Mouse (Mus musculus) erythroblast, embryonic 14.5 days (primary cell): ENCODE data around the gene Cchcr1.

Source experiments
- GATA1 ChIP-seq: IDR thresholded peaks from 2 replicates; pipeline ENCODE4 v1.6.1; 2012; ENCODE audit warnings: low read length, inconsistent platforms, mixed read lengths
- TAL1 ChIP-seq: IDR thresholded peaks from 3 replicates; pipeline ENCODE4 v1.6.1; 2012; ENCODE audit warnings: low read length, inconsistent platforms, mixed read lengths

GRCm38 (mm10) chr17:35558216-35558615 lies 41.3 kb downstream of the Cchcr1 start:
- no peak for TF ChIP-seq GATA1
- TF ChIP-seq TAL1, result no peak
